Comparison of ENCODE assay signal across 7 mouse cellular contexts in genomic region chr6:134848197-134848890, GRCm38 (mm10). TPM values are rescaled to one million over a fixed set of nuclear protein-coding genes. Genes with fewer than 3 reads are reported as not detected.
DNase-seq lines count a peak whose midpoint lies in the region; ATAC-seq and TF ChIP-seq lines count a peak whose summit lies in the region.

No protein-coding gene starts in this region.

- H3K4me2 ChIP-seq in embryonic facial prominence, embryonic 14.5 days (ENCODE audit: low read depth, low read length) = no peak overlapping the region
- H3K4me2 ChIP-seq in midbrain, postnatal 0 days (ENCODE audit: low read depth, low read length, poor library complexity, severe bottlenecking) = no peak overlapping the region

- H3K9ac ChIP-seq in embryonic facial prominence, embryonic 14.5 days (ENCODE audit: low read depth, low read length) = no peak overlapping the region
- H3K9ac ChIP-seq in midbrain, postnatal 0 days (replicated peaks; ENCODE audit: low read length, poor library complexity, severe bottlenecking) = no peak overlapping the region

- no peaks in the 10 kb centered on the region for H3K27me3 ChIP-seq in embryonic facial prominence, embryonic 14.5 days (replicated peaks; ENCODE audit: control insufficient read depth, insufficient read depth, low read length)
- H3K27me3 ChIP-seq in midbrain, postnatal 0 days (ENCODE audit: insufficient read depth, low read length) = no peaks in the 10 kb centered on the region

- no peak overlapping the region for H3K4me3 ChIP-seq in embryonic facial prominence, embryonic 14.5 days (ENCODE audit: low read depth, low read length)
- H3K4me3 ChIP-seq in midbrain, postnatal 0 days (ENCODE audit: low read depth, low read length) = no peak overlapping the region

- peak; percentile 29 for DNase-seq in left cerebral cortex, postnatal 4 days
- no peak for DNase-seq in left cerebral cortex, adult 11 months (ENCODE audit: low spot score)
- DNase-seq in T-cell, adult 2 months (ENCODE audit: low spot score) = peak; percentile 15
- DNase-seq in embryonic facial prominence, embryonic 14.5 days (ENCODE audit: low spot score) = peak; percentile 30
- peak; percentile 59 for DNase-seq in midbrain, postnatal 0 days (ENCODE audit: low spot score)
- DNase-seq in gastrocnemius, postnatal 10 days = no peak
- DNase-seq in testis, postnatal 10 days (ENCODE audit: low spot score) = no peak

- H3K36me3 ChIP-seq in embryonic facial prominence, embryonic 14.5 days (ENCODE audit: control insufficient read depth, insufficient read depth, low read length) = peaks cover 24% of the 10 kb centered on the region; the same call in 1 of the 2 replicates
- peaks cover 7% of the 10 kb centered on the region; the same call in 1 of the 2 replicates for H3K36me3 ChIP-seq in midbrain, postnatal 0 days (ENCODE audit: insufficient read depth, low read length)

- no peak overlapping the region for H3K27ac ChIP-seq in embryonic facial prominence, embryonic 14.5 days (replicated peaks; ENCODE audit: low read depth, low read length)
- H3K27ac ChIP-seq in midbrain, postnatal 0 days (ENCODE audit: low read depth, low read length) = no peak overlapping the region

- 85% methylated on average over 5 of the region's 5 CpGs for WGBS in embryonic facial prominence, embryonic 14.5 days
- WGBS in midbrain, postnatal 0 days = 80% methylated on average over 5 of the region's 5 CpGs

- ATAC-seq in embryonic facial prominence, embryonic 14.5 days (ENCODE audit: low read depth) = no peak
- no peak for ATAC-seq in midbrain, postnatal 0 days (ENCODE audit: low FRiP score)

- intact Hi-C loops in left cerebral cortex, postnatal 4 days (cut with DNase I) = no loop called here

- no peaks in the 10 kb centered on the region for H3K4me1 ChIP-seq in embryonic facial prominence, embryonic 14.5 days (ENCODE audit: control insufficient read depth, insufficient read depth, low read length)
- H3K4me1 ChIP-seq in midbrain, postnatal 0 days (ENCODE audit: insufficient read depth, low read length) = no peaks in the 10 kb centered on the region

- peak; percentile 67 for TF ChIP-seq CTCF in midbrain, postnatal 0 days (IDR thresholded peaks at IDR 0.05)

- no peaks in the 10 kb centered on the region for H3K9me3 ChIP-seq in embryonic facial prominence, embryonic 14.5 days (ENCODE audit: control insufficient read depth, low read length)
- no peaks in the 10 kb centered on the region for H3K9me3 ChIP-seq in midbrain, postnatal 0 days (ENCODE audit: low read length)

RNA-seq across cellular contexts. Expression of gene Crebl2, which starts 18.4 kb away (rescaled TPM):
- 1 to 10 TPM; 6.5 to 8.1 TPM for total RNA-seq in left cerebral cortex, postnatal 4 days (2021)
- polyA plus RNA-seq in embryonic facial prominence, embryonic 14.5 days (2014; fragmentation: Nextera tagmentation; extraction: Ambion mirVana) = 1.9 and 2.0 TPM in 2 replicates
- total RNA-seq in midbrain, postnatal 0 days (2014; rRNA removed) = 7.0 and 10.0 TPM in 2 replicates
- 2.6 and 3.5 TPM in 2 replicates for polyA plus RNA-seq in midbrain, postnatal 0 days (2015; fragmentation: Nextera tagmentation; extraction: Ambion mirVana)
- 1 to 10 TPM; 3.9 to 4.6 TPM for total RNA-seq in gastrocnemius, postnatal 10 days (2021)

RNA-seq across cellular contexts. Expression of gene Gpr19, which starts 50.0 kb away (rescaled TPM):
- total RNA-seq in left cerebral cortex, postnatal 4 days (2021) = 10 to 100 TPM; 24.5 to 29.3 TPM
- polyA plus RNA-seq in embryonic facial prominence, embryonic 14.5 days (2014; fragmentation: Nextera tagmentation; extraction: Ambion mirVana) = 8.0 and 8.8 TPM in 2 replicates
- total RNA-seq in midbrain, postnatal 0 days (2014; rRNA removed) = 32.1 and 34.2 TPM in 2 replicates
- polyA plus RNA-seq in midbrain, postnatal 0 days (2015; fragmentation: Nextera tagmentation; extraction: Ambion mirVana) = 38.5 and 41.6 TPM in 2 replicates
- 1 to 10 TPM; 6.4 to 6.8 TPM for total RNA-seq in gastrocnemius, postnatal 10 days (2021)

RNA-seq across cellular contexts. Expression of gene Dusp16, which starts 55.9 kb away (rescaled TPM):
- total RNA-seq in left cerebral cortex, postnatal 4 days (2021) = 1 to 10 TPM; 5.1 to 5.2 TPM
- polyA plus RNA-seq in embryonic facial prominence, embryonic 14.5 days (2014; fragmentation: Nextera tagmentation; extraction: Ambion mirVana) = 18.2 and 21.1 TPM in 2 replicates
- total RNA-seq in midbrain, postnatal 0 days (2014; rRNA removed) = 3.9 and 6.6 TPM in 2 replicates
- polyA plus RNA-seq in midbrain, postnatal 0 days (2015; fragmentation: Nextera tagmentation; extraction: Ambion mirVana) = 2.8 and 3.2 TPM in 2 replicates
- total RNA-seq in gastrocnemius, postnatal 10 days (2021) = 10 to 100 TPM; 15.1 to 18.4 TPM

Comparison
In these comparisons a context has a peak if more than half of its experiments do, and no peak if none do; other contexts are left out.
1. DNase-seq: peak in left cerebral cortex, postnatal 4 days (single experiment), T-cell, adult 2 months (single experiment), embryonic facial prominence, embryonic 14.5 days (single experiment) and midbrain, postnatal 0 days (single experiment); none in left cerebral cortex, adult 11 months (single experiment), gastrocnemius, postnatal 10 days (single experiment) and testis, postnatal 10 days (single experiment).